Mouse (Mus musculus): Measurements from ENCODE around the gene BC067074.

Gene BC067074

GRCm38 (mm10) chr13:113324241-113324640 is 31.3 kb downstream of the BC067074 start:
- no peak for DNase-seq (ENCODE audit: low spot score)

- no peak for DNase-seq (ENCODE audit: low spot score)
Observed at GRCm38 (mm10) chr13:113325678-113326077, 32.7 kb downstream of the BC067074 start.

- no peak for DNase-seq (ENCODE audit: low spot score)
Observed at GRCm38 (mm10) chr13:113332256-113332655, 39.3 kb downstream of the BC067074 start.

- no peak for DNase-seq (ENCODE audit: low spot score)
Observed at GRCm38 (mm10) chr13:113333374-113333773, 40.4 kb downstream of the BC067074 start.

GRCm38 (mm10) chr13:113333931-113334330 is 41.0 kb downstream of the BC067074 start:
- no peak for DNase-seq (ENCODE audit: low spot score)

- no peak for DNase-seq (ENCODE audit: low spot score)
Observed at GRCm38 (mm10) chr13:113334773-113335172, 41.8 kb downstream of the BC067074 start.

- peak; percentile 50 for DNase-seq (ENCODE audit: low spot score)
Observed at GRCm38 (mm10) chr13:113337223-113337858, 44.4 kb downstream of the BC067074 start.

- no peak for DNase-seq (ENCODE audit: low spot score)
Observed at GRCm38 (mm10) chr13:113340644-113341043, 47.7 kb downstream of the BC067074 start.

- DNase-seq (ENCODE audit: low spot score) = no peak
Observed at GRCm38 (mm10) chr13:113341161-113341560, 48.2 kb downstream of the BC067074 start.

- DNase-seq (ENCODE audit: low spot score) = no peak
Observed at GRCm38 (mm10) chr13:113342355-113342919, 49.5 kb downstream of the BC067074 start.

GRCm38 (mm10) chr13:113350743-113351430 is 57.9 kb downstream of the BC067074 start:
- DNase-seq (ENCODE audit: low spot score) = no peak

- DNase-seq (ENCODE audit: low spot score) = no peak
Observed at GRCm38 (mm10) chr13:113353546-113353945, 60.6 kb downstream of the BC067074 start.

- DNase-seq (ENCODE audit: low spot score) = no peak
Observed at GRCm38 (mm10) chr13:113353955-113354354, 61.0 kb downstream of the BC067074 start.

GRCm38 (mm10) chr13:113355022-113355421 is 62.1 kb downstream of the BC067074 start:
- DNase-seq (ENCODE audit: low spot score) = no peak

- no peak for DNase-seq (ENCODE audit: low spot score)
Observed at GRCm38 (mm10) chr13:113357438-113358144, 64.6 kb downstream of the BC067074 start.

GRCm38 (mm10) chr13:113359676-113360075 is 66.7 kb downstream of the BC067074 start:
- no peak for DNase-seq (ENCODE audit: low spot score)

- no peak for DNase-seq (ENCODE audit: low spot score)
Observed at GRCm38 (mm10) chr13:113365976-113366375, 73.0 kb downstream of the BC067074 start.

GRCm38 (mm10) chr13:113368931-113369579 is 76.1 kb downstream of the BC067074 start:
- DNase-seq (ENCODE audit: low spot score) = no peak

GRCm38 (mm10) chr13:113369622-113370021 is 76.7 kb downstream of the BC067074 start:
- no peak for DNase-seq (ENCODE audit: low spot score)

- DNase-seq (ENCODE audit: low spot score) = no peak
Observed at GRCm38 (mm10) chr13:113373291-113374083, 80.5 kb downstream of the BC067074 start.

GRCm38 (mm10) chr13:113374084-113374405 is 81.1 kb downstream of the BC067074 start:
- no peak for DNase-seq (ENCODE audit: low spot score)

Data from urinary bladder, postnatal 25 days (tissue).